Mouse (Mus musculus) MEL (cell line): ENCODE results near the gene Apc2. TPM values are rescaled to one million over a fixed set of nuclear protein-coding genes. Genes with fewer than 3 reads are reported as not detected.

Experiments
- DNase-seq: peaks from one replicate; pipeline ENCODE4 v3.0.0; 2011; ENCODE audit warnings: low read depth, low spot score
- H3K27ac ChIP-seq: 2 replicates; pipeline ENCODE4 v1.5.1; 2012; ENCODE audit warnings: low read depth, mild to moderate bottlenecking, control low read depth, low read length, moderate library complexity; ENCODE audit not compliant: control insufficient read depth
- H3K27me3 ChIP-seq, 2 experiments: fragments of 150-350 bp in 1 of 2; sonication (generic) in 1 of 2; 2 replicates each; pipeline ENCODE4 v1.6.1; 2012; ENCODE audit warnings: low read length in 2 of 2, mild to moderate bottlenecking in 2 of 2, improper control_type of control experiment in 1 of 2, moderate library complexity in 1 of 2; ENCODE audit not compliant: insufficient read depth in 2 of 2, control insufficient read depth in 1 of 2
- H3K36me3 ChIP-seq, 2 experiments: 2 replicates each; pipeline ENCODE4 v1.6.1; 2012 to 2014; ENCODE audit warnings: low read length in 2 of 2, improper control_type of control experiment in 1 of 2, inconsistent platforms in 1 of 2, mild to moderate bottlenecking in 1 of 2; ENCODE audit not compliant: insufficient read depth in 2 of 2, control insufficient read depth in 1 of 2
- H3K4me1 ChIP-seq, 2 experiments: fragments of 150-350 bp in 1 of 2; sonication (generic) in 1 of 2; 2 replicates each; pipeline ENCODE4 v1.6.1; 2012; ENCODE audit warnings: low read length in 2 of 2, improper control_type of control experiment in 1 of 2, mild to moderate bottlenecking in 1 of 2; ENCODE audit not compliant: insufficient read depth in 2 of 2, control insufficient read depth in 1 of 2
- H3K4me3 ChIP-seq, 2 experiments: fragments of 150-350 bp in 1 of 2; sonication (generic) in 1 of 2; 2 replicates each; pipeline ENCODE4 v1.5.1; 2012; ENCODE audit warnings: low read depth in 2 of 2, low read length in 2 of 2, mild to moderate bottlenecking in 2 of 2, moderate library complexity in 2 of 2, control low read depth in 1 of 2, improper control_type of control experiment in 1 of 2; ENCODE audit not compliant: control insufficient read depth in 1 of 2, insufficient read depth in 1 of 2
- H3K79me2 ChIP-seq: 2 replicates; pipeline ENCODE4 v1.6.1; 2012; ENCODE audit warnings: mild to moderate bottlenecking, low read length, moderate library complexity; ENCODE audit not compliant: control insufficient read depth, poor library complexity, insufficient read depth
- H3K9ac ChIP-seq: 2 replicates; pipeline ENCODE4 v1.6.1; 2012; ENCODE audit warnings: low read depth, mild to moderate bottlenecking, control low read depth, low read length, moderate library complexity; ENCODE audit not compliant: control insufficient read depth, poor library complexity, severe bottlenecking
- H3K9me3 ChIP-seq: fragments of 150-350 bp; sonication (generic); replicated peaks from 2 replicates; pipeline ENCODE4 v1.6.1; 2012; ENCODE audit warnings: mild to moderate bottlenecking, low read length, improper control_type of control experiment, moderate library complexity; ENCODE audit not compliant: insufficient read depth
- CHD1 ChIP-seq: IDR thresholded peaks from 2 replicates; pipeline ENCODE4 v1.6.1; 2012; ENCODE audit warnings: low read depth, mild to moderate bottlenecking, inconsistent platforms, low read length, improper control_type of control experiment
- CHD2 ChIP-seq: IDR thresholded peaks from 2 replicates; pipeline ENCODE4 v1.6.1; 2011; ENCODE audit warnings: low read length, improper control_type of control experiment
- CTCF ChIP-seq, 3 experiments: IDR thresholded peaks in 2 of 3; conservative IDR thresholded peaks in 1 of 3; 2 replicates each; pipeline ENCODE4 v1.5.1; 2011 to 2012; ENCODE audit warnings: low read length in 3 of 3, low read depth in 2 of 3, mild to moderate bottlenecking in 2 of 3, improper control_type of control experiment in 1 of 3, inconsistent platforms in 1 of 3, mixed read lengths in 1 of 3, moderate library complexity in 1 of 3; ENCODE audit not compliant: control insufficient read depth in 1 of 3, insufficient read depth in 1 of 3, poor library complexity in 1 of 3, severe bottlenecking in 1 of 3
- ELF1 ChIP-seq: IDR thresholded peaks from 2 replicates; pipeline ENCODE4 v1.6.1; 2014; ENCODE audit warnings: low read depth, mild to moderate bottlenecking, inconsistent platforms, low read length, improper control_type of control experiment, moderate library complexity
- GABPA ChIP-seq: IDR thresholded peaks from 2 replicates; pipeline ENCODE4 v1.6.1; 2012; ENCODE audit warnings: low read depth, mild to moderate bottlenecking, inconsistent platforms, low read length, improper control_type of control experiment, moderate library complexity
- MAFK ChIP-seq: IDR thresholded peaks from 2 replicates; pipeline ENCODE4 v1.6.1; 2011; ENCODE audit warnings: low read depth, mild to moderate bottlenecking, low read length, improper control_type of control experiment, borderline replicate concordance
- MAZ ChIP-seq: IDR thresholded peaks from 2 replicates; pipeline ENCODE4 v1.6.1; 2012; ENCODE audit warnings: low read depth, mild to moderate bottlenecking, inconsistent platforms, low read length, improper control_type of control experiment
- MEF2A ChIP-seq: IDR thresholded peaks from 2 replicates; pipeline ENCODE4 v1.6.1; 2014; ENCODE audit warnings: low read depth, mild to moderate bottlenecking, inconsistent platforms, low read length, improper control_type of control experiment; ENCODE audit not compliant: poor library complexity, insufficient replicate concordance, severe bottlenecking; ENCODE audit errors: extremely low read depth
- MYC ChIP-seq: IDR thresholded peaks from 2 replicates; pipeline ENCODE4 v1.6.1; 2011; ENCODE audit warnings: low read depth, mild to moderate bottlenecking, low read length, improper control_type of control experiment, moderate library complexity
- NELFE ChIP-seq: IDR thresholded peaks from 2 replicates; pipeline ENCODE4 v1.6.1; 2011; ENCODE audit warnings: low read depth, low read length, improper control_type of control experiment
- NRF1 ChIP-seq: IDR thresholded peaks from 2 replicates; pipeline ENCODE4 v1.6.1; 2014; ENCODE audit warnings: low read depth, mild to moderate bottlenecking, inconsistent platforms, low read length, improper control_type of control experiment, moderate library complexity; ENCODE audit not compliant: poor library complexity, insufficient read depth, severe bottlenecking
- POLR2A ChIP-seq, 2 experiments: IDR thresholded peaks; 2 replicates each; pipeline ENCODE4 v1.6.1; 2011 to 2012; ENCODE audit warnings: low read length in 2 of 2, mild to moderate bottlenecking in 2 of 2, control low read depth in 1 of 2, improper control_type of control experiment in 1 of 2, low read depth in 1 of 2, moderate library complexity in 1 of 2; ENCODE audit not compliant: control insufficient read depth in 1 of 2, insufficient read depth in 1 of 2, poor library complexity in 1 of 2
- POLR2AphosphoS2 ChIP-seq: IDR thresholded peaks from 2 replicates; pipeline ENCODE4 v1.6.1; 2011; ENCODE audit warnings: low read length, improper control_type of control experiment
- POLR2AphosphoS5 ChIP-seq: IDR thresholded peaks from 2 replicates; pipeline ENCODE4 v1.6.1; 2012; ENCODE audit warnings: low read depth, borderline replicate concordance, mild to moderate bottlenecking, inconsistent platforms, low read length, moderate library complexity, mixed read lengths
- RAD21 ChIP-seq: IDR thresholded peaks from 2 replicates; pipeline ENCODE4 v1.6.1; 2011; ENCODE audit warnings: mild to moderate bottlenecking, low read depth, low read length, improper control_type of control experiment
- RCOR1 ChIP-seq: IDR thresholded peaks from 2 replicates; pipeline ENCODE4 v1.6.1; 2012; ENCODE audit warnings: low read depth, mild to moderate bottlenecking, inconsistent platforms, low read length, improper control_type of control experiment
- SIN3A ChIP-seq: IDR thresholded peaks from 2 replicates; pipeline ENCODE4 v1.6.1; 2012; ENCODE audit warnings: low read length, improper control_type of control experiment, inconsistent platforms
- SMC3 ChIP-seq: IDR thresholded peaks from 2 replicates; pipeline ENCODE4 v1.6.1; 2011; ENCODE audit warnings: low read depth, low read length, improper control_type of control experiment
- ZKSCAN1 ChIP-seq: IDR thresholded peaks from 2 replicates; pipeline ENCODE4 v1.6.1; 2012; ENCODE audit warnings: low read depth, mild to moderate bottlenecking, inconsistent platforms, low read length, improper control_type of control experiment, moderate library complexity
- polyA plus RNA-seq, 2 experiments: library from polyadenylated mRNA; stranded (reverse) in 1 of 2; unstranded in 1 of 2; fragments of >175 nt in 1 of 2; fragments of >200 nt in 1 of 2; gene quantifications; 2 replicates each; pipeline versions ENCODE4 v1.2.1 to v1.2.4; 2012; ENCODE audit warnings: low replicate concordance in 2 of 2, low read depth in 1 of 2; ENCODE audit not compliant: insufficient read length in 2 of 2, insufficient read depth in 1 of 2, missing spikeins in 1 of 2
- total RNA-seq: library from RNA; depleted of rRNA; stranded (reverse); fragments of 300-350 nt; gene quantifications from 2 replicates; pipeline ENCODE4 v1.2.3, GENCODE M21; 2012

Gene Apc2
- total and polyA plus RNA-seq, 3 experiments: 0.58 to 1.2 TPM; not detected in 1

GRCm38 (mm10) chr10:80278390-80278789 lies 17.4 kb upstream of the Apc2 start:
- peaks cover 0 to 8% of the 10 kb centered on the region in 2 experiments; a peak in 2 of 4 replicates for H3K36me3 ChIP-seq
- DNase-seq: no peak
- no peaks in the 10 kb centered on the region for H3K9me3 ChIP-seq
- H3K4me3 ChIP-seq: no peak overlapping the region
- peaks cover 7% of the 10 kb centered on the region; the same call in 1 of the 2 replicates for H3K79me2 ChIP-seq
- no peaks in the 10 kb centered on the region for H3K4me1 ChIP-seq
- H3K9ac ChIP-seq: no peak overlapping the region
- TF ChIP-seq ELF1: no peak
- TF ChIP-seq, all 39 proteins: peak for 0
- H3K27ac ChIP-seq: no peak overlapping the region
- no peaks in the 10 kb centered on the region for H3K27me3 ChIP-seq

GRCm38 (mm10) chr10:80279273-80279672 lies 16.5 kb upstream of the Apc2 start:
- no peak overlapping the region for H3K9ac ChIP-seq
- H3K27ac ChIP-seq: no peak overlapping the region
- TF ChIP-seq RAD21 (no peak), CTCF (IDR thresholded peaks at IDR 0.05 in 2 of 3, conservative IDR thresholded peaks at IDR 0.05 in 1 of 3; ENCODE audit: control insufficient read depth in 1 of 3, insufficient read depth in 1 of 3, low read depth in 2 of 3, low read length in 3 of 3, poor library complexity in 1 of 3, severe bottlenecking in 1 of 3) (no peak), NELFE (no peak), POLR2AphosphoS2 (no peak), MYC (no peak), CHD2 (no peak), NRF1 (no peak), SIN3A (no peak), MAFK (no peak), CHD1 (no peak), RCOR1 (no peak), POLR2AphosphoS5 (no peak), MAZ (no peak), MEF2A (no peak), ZKSCAN1 (no peak), POLR2A (IDR thresholded peaks at IDR 0.05; ENCODE audit: control insufficient read depth in 1 of 2, insufficient read depth in 1 of 2, low read depth in 1 of 2, low read length in 2 of 2, poor library complexity in 1 of 2) (no peak), GABPA (no peak), SMC3 (no peak)
- DNase-seq: no peak
- no peak overlapping the region for H3K4me3 ChIP-seq
- H3K9me3 ChIP-seq: no peaks in the 10 kb centered on the region
- H3K36me3 ChIP-seq: peaks cover 0 to 12% of the 10 kb centered on the region in 2 experiments; a peak in 2 of 4 replicates
- no peaks in the 10 kb centered on the region for H3K79me2 ChIP-seq
- no peaks in the 10 kb centered on the region for H3K4me1 ChIP-seq
- H3K27me3 ChIP-seq: no peaks in the 10 kb centered on the region
